Mouse (Mus musculus) liver, embryonic 14.5 days (tissue): ENCODE results near the gene Ush2a. TPM values are rescaled to one million over a fixed set of nuclear protein-coding genes. Genes with fewer than 3 reads are reported as not detected.

Source experiments
- ATAC-seq: fragments of 200-750 bp; cut with Nextera tagmentation; 2 replicates; pipeline ENCODE4 v1.8.0; 2017; ENCODE audit warnings: moderate number of reproducible peaks, mild to moderate bottlenecking, moderate library complexity; ENCODE audit not compliant: insufficient read depth
- DNase-seq, 3 experiments: peaks; one replicate each; pipeline ENCODE4 v3.0.0-alpha.2; 2012 to 2013; ENCODE audit warnings: low read depth in 3 of 3, low spot score in 3 of 3
- H3K27ac ChIP-seq: fragments of 300-500 bp; sonication (generic); 2 replicates; pipeline ENCODE4 v1.5.1; 2014; ENCODE audit warnings: moderate library complexity, mild to moderate bottlenecking, control low read depth, inconsistent platforms
- H3K27me3 ChIP-seq: fragments of 300-500 bp; sonication (generic); 2 replicates; pipeline ENCODE4 v1.6.1; 2014; ENCODE audit warnings: mild to moderate bottlenecking, low read length, moderate library complexity; ENCODE audit not compliant: control insufficient read depth, insufficient read depth
- H3K36me3 ChIP-seq: fragments of 300-500 bp; sonication (generic); replicated peaks from 2 replicates; pipeline ENCODE4 v1.6.1; 2014; ENCODE audit warnings: low read depth; ENCODE audit not compliant: control insufficient read depth, insufficient read depth
- H3K4me1 ChIP-seq, 2 experiments: fragments of 200-500 bp in 1 of 2; fragments of 300-500 bp in 1 of 2; sonication (generic) in 1 of 2; replicated peaks; 2 replicates each; pipeline ENCODE4 v1.6.1; 2012 to 2014; ENCODE audit warnings: antibody characterized with exemption in 1 of 2, inconsistent platforms in 1 of 2, low read length in 1 of 2; ENCODE audit not compliant: control insufficient read depth in 2 of 2, insufficient read depth in 2 of 2
- H3K4me2 ChIP-seq: fragments of 300-500 bp; sonication (generic); 2 replicates; pipeline ENCODE4 v1.6.1; 2014; ENCODE audit warnings: low read depth, mild to moderate bottlenecking, control low read depth, moderate library complexity
- H3K4me3 ChIP-seq, 2 experiments: fragments of 200-500 bp in 1 of 2; fragments of 300-500 bp in 1 of 2; sonication (generic) in 1 of 2; 2 replicates each; pipeline ENCODE4 v1.5.1; 2012 to 2014; ENCODE audit warnings: low read depth in 2 of 2, low read length in 2 of 2, mild to moderate bottlenecking in 2 of 2, control low read depth in 1 of 2, inconsistent platforms in 1 of 2, moderate library complexity in 1 of 2; ENCODE audit not compliant: insufficient read depth in 1 of 2
- H3K9ac ChIP-seq: fragments of 300-500 bp; sonication (generic); replicated peaks from 2 replicates; pipeline ENCODE4 v1.6.1; 2014; ENCODE audit warnings: mild to moderate bottlenecking, control low read depth, moderate library complexity
- H3K9me3 ChIP-seq: fragments of 300-500 bp; sonication (generic); 2 replicates; pipeline ENCODE4 v1.6.1; 2016; ENCODE audit warnings: low read length, mixed read lengths; ENCODE audit not compliant: control insufficient read depth
- CTCF ChIP-seq: IDR thresholded peaks from 2 replicates; pipeline ENCODE4 v1.5.1; 2016; ENCODE audit warnings: antibody characterized with exemption, low read depth, control low read depth
- EP300 ChIP-seq: IDR thresholded peaks from 2 replicates; pipeline ENCODE4 v1.6.1; 2016; ENCODE audit warnings: antibody characterized with exemption, low read depth
- WGBS: fragments of 180-500 bp; shearing (Covaris S2); extraction: QIAGEN DNeasy Blood & Tissue Kit; methylation state at CpG from one replicate; pipeline ENCODE4 v1.1.7; 2014; ENCODE audit not compliant: insufficient replicate concordance; 5-methylcytosine and 5-hydroxymethylcytosine counted together
- polyA plus RNA-seq, 2 experiments: library from polyadenylated mRNA; depleted of rRNA in 1 of 2; stranded (reverse) in 1 of 2; unstranded in 1 of 2; fragments of >200 nt; fragmentation: Nextera tagmentation in 1 of 2; extraction: Ambion mirVana in 1 of 2; gene quantifications; 2 replicates each; pipeline versions ENCODE4 v1.2.1 to v1.2.3; 2012 to 2014

The Ush2a gene
- polyA plus RNA-seq, 2 experiments = 0.02 TPM; not detected in 1

DNA sequence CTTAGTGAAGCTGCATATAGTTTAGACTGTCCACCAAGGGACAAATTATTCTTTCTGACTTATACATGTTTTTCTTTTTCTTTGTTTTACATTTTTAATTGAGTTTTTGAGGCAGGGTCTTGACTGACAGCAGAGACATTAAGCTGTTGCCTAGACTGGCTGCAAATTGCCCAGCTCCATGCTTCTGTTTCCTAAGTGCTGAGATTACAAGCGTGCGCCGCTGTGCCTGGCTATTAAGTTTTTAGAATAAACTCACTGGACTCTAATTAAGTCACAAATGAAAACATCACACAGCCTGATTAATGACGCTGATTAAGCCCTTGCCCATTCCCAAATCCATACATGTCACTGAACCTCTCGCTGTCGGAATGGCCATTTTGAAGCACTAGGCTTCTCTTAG, 7.2 kb downstream of the Ush2a start:
- Histone ChIP-seq H3K4me1 (no peaks in the 10 kb centered on the region), H3K36me3 (no peaks in the 10 kb centered on the region), H3K9ac (no peak overlapping the region), H3K27me3 (no peaks in the 10 kb centered on the region), H3K27ac (no peak overlapping the region), H3K4me3 (no peak overlapping the region), H3K9me3 (no peaks in the 10 kb centered on the region), H3K4me2 (no peak overlapping the region)
- ATAC-seq (no peak), DNase-seq (no peak)
- 74% methylated on average over 6 of the region's 6 CpGs for WGBS
- TF ChIP-seq EP300 = no peak
- no peak for TF ChIP-seq CTCF

DNA sequence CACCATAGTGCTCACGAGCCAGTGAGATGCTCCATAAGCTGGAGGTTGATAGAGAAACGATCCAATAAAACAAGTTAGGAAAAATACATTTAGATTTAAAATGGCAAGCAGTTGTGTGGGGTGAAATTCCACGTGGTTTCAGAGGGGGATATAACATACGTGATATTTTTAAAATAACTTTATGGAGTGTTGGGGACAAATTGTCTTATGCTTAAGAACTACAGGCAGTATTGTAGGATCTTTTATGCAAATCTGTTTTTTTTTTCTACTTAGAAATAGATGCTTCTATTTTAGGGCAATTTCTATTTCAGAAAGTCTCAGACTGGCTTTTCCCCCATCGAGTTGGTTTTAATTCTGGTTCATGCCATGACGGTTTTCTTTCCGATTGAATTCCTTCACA, 51.5 kb downstream of the Ush2a start:
- DNase-seq (no peak), ATAC-seq (no peak)
- 71% methylated on average over 7 of the region's 7 CpGs for WGBS
- H3K4me2 ChIP-seq = no peak overlapping the region
- H3K9me3 ChIP-seq = no peaks in the 10 kb centered on the region
- H3K27me3 ChIP-seq = no peaks in the 10 kb centered on the region
- no peak for TF ChIP-seq EP300
- TF ChIP-seq CTCF = no peak
- no peak overlapping the region for H3K4me3 ChIP-seq
- H3K9ac ChIP-seq = no peak overlapping the region
- H3K36me3 ChIP-seq = no peaks in the 10 kb centered on the region
- no peaks in the 10 kb centered on the region for H3K4me1 ChIP-seq
- no peak overlapping the region for H3K27ac ChIP-seq

DNA sequence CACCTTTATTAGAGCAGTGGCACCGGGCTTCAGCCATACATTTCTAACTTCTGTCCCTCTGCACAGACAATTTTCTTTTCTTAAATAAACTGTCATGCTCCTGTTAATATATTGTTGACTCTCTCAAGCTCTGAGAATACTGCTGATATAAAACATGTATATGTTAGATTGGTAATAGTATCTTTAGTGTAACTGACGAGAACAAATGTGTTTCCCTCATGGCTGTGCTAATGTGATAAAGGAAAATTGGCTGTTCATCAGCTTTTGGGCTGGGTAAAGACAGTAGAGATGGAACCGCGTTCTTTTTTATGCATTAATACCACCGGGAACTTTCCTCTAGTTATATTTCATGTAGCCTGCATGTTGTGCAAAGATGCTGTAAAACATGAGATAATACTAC, 54.8 kb downstream of the Ush2a start:
- no peak for TF ChIP-seq CTCF
- no peak for TF ChIP-seq EP300
- no peak overlapping the region for H3K27ac ChIP-seq
- H3K9me3 ChIP-seq = no peaks in the 10 kb centered on the region
- DNase-seq = no peak
- no peak overlapping the region for H3K4me3 ChIP-seq
- H3K36me3 ChIP-seq = no peaks in the 10 kb centered on the region
- H3K4me1 ChIP-seq = no peaks in the 10 kb centered on the region
- ATAC-seq = no peak
- H3K9ac ChIP-seq = no peak overlapping the region
- 66% methylated on average over 5 of the region's 5 CpGs for WGBS
- H3K27me3 ChIP-seq = no peaks in the 10 kb centered on the region
- H3K4me2 ChIP-seq = no peak overlapping the region

DNA sequence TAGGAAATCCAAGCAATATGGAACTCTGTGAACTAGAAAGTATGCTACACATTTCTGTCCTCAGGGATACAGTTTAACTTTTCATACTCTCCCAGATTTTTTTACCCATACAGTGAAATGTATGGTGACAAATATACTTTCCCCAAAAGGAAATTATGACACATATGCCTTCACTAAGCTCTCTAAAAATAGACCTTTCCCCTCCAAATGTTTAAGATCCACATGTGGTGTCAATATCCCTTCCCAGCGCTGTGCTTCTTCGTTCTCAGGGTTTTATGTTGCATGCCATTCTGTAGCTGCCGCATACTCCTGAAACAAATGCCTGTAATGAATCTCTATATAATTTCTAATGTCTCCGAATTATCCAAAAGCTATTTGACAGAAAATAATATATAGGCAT, 58.4 kb downstream of the Ush2a start:
- no peak for ATAC-seq
- WGBS = 75% methylated on average over 4 of the region's 4 CpGs
- Histone ChIP-seq H3K27ac (no peak overlapping the region), H3K4me2 (no peak overlapping the region), H3K36me3 (no peaks in the 10 kb centered on the region), H3K4me3 (no peak overlapping the region), H3K27me3 (no peaks in the 10 kb centered on the region), H3K4me1 (no peaks in the 10 kb centered on the region), H3K9me3 (no peaks in the 10 kb centered on the region), H3K9ac (no peak overlapping the region)
- no peak for TF ChIP-seq CTCF
- TF ChIP-seq EP300 = no peak
- no peak for DNase-seq

- Histone ChIP-seq H3K9me3 (no peaks in the 10 kb centered on the region), H3K36me3 (no peaks in the 10 kb centered on the region), H3K27me3 (no peaks in the 10 kb centered on the region), H3K4me2 (no peak overlapping the region), H3K9ac (no peak overlapping the region), H3K4me3 (no peak overlapping the region), H3K27ac (no peak overlapping the region), H3K4me1 (no peaks in the 10 kb centered on the region)
- WGBS = 65% methylated on average over 7 of the region's 7 CpGs
- no peak for DNase-seq
- peak; percentile 50; the same call in 1 of the 2 replicates for ATAC-seq
- TF ChIP-seq CTCF (peak; percentile 45), EP300 (no peak)
Measured at GRCm38 (mm10) chr1:188321534-188321933, 59.7 kb downstream of the Ush2a start.
